Mouse (Mus musculus) T-cell, adult 66 days (primary cell): ENCODE results near the gene Rcsd1. TPM values are rescaled to one million over a fixed set of nuclear protein-coding genes. Genes with fewer than 3 reads are reported as not detected.

Source experiments
- total RNA-seq, 2 experiments: library from RNA; stranded (reverse); gene quantifications; 3 replicates in 1 of 2; 4 replicates in 1 of 2; pipeline ENCODE4 v1.2.4; 2023

The Rcsd1 gene
- 100 to 1,000 TPM; 183 to 191 TPM for total RNA-seq

DNA sequence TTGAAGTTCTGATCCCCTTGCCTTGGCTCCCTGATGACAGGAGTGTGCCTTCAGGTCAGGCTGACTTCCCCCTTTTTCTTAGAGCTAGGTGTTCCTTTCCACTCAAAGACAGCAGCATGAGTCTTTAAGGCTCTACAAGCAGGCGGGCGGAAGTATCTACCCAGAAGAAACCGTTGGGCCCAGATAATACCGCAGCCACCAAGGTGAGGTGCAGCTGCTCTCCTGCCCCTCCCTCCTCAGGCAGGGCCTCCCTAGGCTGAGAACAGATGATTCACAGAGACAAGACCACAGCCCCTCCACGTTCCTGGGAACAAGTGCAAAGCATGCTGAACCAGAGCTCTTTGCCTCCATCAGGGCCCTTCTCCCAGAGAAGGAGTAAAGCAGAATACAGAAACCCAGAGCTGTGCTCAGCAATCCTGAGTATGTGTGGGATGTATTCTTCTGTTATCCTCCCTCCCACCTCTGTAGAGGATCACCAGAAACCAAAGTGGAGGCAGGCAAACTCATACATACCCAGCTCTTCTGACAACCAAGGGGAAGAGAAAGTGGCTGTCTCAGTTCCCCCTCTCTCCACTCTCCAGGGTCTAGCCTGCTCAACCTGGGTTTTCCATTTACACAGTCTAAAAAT, at the start of gene Rcsd1:
Rcsd1 (minus strand) TSS at position 129 of the 628 bp plus-strand sequence.

DNA sequence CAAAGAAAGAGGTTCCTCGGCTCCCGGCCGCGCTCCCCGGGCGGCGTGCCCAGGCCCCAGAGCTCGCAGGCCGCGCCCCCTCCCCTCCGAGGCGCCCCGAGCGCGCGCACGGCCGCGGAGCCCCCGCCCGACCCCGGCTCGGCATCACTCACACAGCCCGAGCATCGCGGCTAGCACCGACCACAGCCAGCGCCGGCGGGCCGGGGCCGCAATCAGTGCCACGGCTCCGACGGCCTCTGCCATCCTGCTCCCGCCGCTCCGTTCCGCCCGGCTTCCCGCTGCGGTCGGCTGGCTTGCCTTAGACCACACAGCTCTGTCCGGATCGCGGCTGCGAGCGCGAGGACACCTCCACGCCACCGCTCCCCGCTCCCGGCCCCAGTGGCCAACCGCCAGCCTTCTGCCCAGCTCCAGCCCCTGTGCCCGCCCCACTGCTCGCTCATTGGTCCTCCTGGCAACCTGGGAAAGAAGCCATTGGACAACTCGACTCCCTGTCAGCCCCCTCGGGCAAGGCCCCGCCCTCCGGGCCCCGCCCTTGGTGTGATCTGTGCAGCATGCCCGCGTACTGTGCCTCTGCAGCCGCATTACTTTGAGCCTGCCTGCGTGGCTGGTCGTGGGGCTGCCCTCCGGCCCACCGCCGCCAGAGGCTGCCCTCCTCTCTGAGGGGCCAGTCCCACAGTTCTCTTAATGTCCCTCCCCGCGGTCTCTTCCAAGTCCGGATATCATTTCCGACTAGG, 75.2 kb downstream of the Rcsd1 start, which contains the start of gene Mpzl1:
Mpzl1 (minus strand) TSS at position 388 of the 734 bp plus-strand sequence.

Other genes starting within 250 kb of the Rcsd1 start
- 10 to 100 TPM; 37.7 to 40.8 TPM for gene Dcaf6, start 249.3 kb downstream of the Rcsd1 start, total RNA-seq
- 10 to 100 TPM; 34.5 to 40.6 TPM for gene Mpc2, start 249.1 kb downstream of the Rcsd1 start, total RNA-seq
- under 1 TPM; 0.98 to 0.99 TPM for gene Adcy10, start 224.6 kb downstream of the Rcsd1 start, total RNA-seq
- 1 to 10 TPM in 1 of 2 experiments, under 1 TPM in 1; 0.95 to 2.6 TPM for gene Mpzl1, start 75.2 kb downstream of the Rcsd1 start, total RNA-seq
- gene Creg1, start 54.0 kb upstream of the Rcsd1 start, total RNA-seq: 10 to 100 TPM in 1 of 2 experiments, 1 to 10 TPM in 1; 9.8 to 13.4 TPM
- 100 to 1,000 TPM; 387 to 405 TPM for gene Cd247, start 78.9 kb upstream of the Rcsd1 start, total RNA-seq